Mouse (Mus musculus) CH12.LX (cell line): Measurements from ENCODE around the gene Rhof. TPM values are rescaled to one million over a fixed set of nuclear protein-coding genes. Genes with fewer than 3 reads are reported as not detected.

ENCODE experiments used
- DNase-seq: peaks from one replicate; pipeline ENCODE4 v3.0.0-alpha.2; 2013; ENCODE audit errors: extremely low read depth
- H3K27ac ChIP-seq: 2 replicates; pipeline ENCODE4 v1.5.1; 2012; ENCODE audit warnings: low read depth, mild to moderate bottlenecking, control low read depth, moderate library complexity; ENCODE audit not compliant: insufficient read depth
- H3K27me3 ChIP-seq: replicated peaks from 2 replicates; pipeline ENCODE3; 2012; ENCODE audit warnings: inconsistent platforms
- H3K36me3 ChIP-seq, 2 experiments: replicated peaks in 1 of 2; 2 replicates each; pipeline versions ENCODE3 to v1.6.1; 2012; ENCODE audit warnings: inconsistent platforms in 1 of 2, low read length in 1 of 2, mild to moderate bottlenecking in 1 of 2, mixed read lengths in 1 of 2, moderate library complexity in 1 of 2; ENCODE audit not compliant: control insufficient read depth in 1 of 2, insufficient read depth in 1 of 2
- H3K4me1 ChIP-seq, 2 experiments: 2 replicates each; pipeline ENCODE4 v1.6.1; 2012; ENCODE audit warnings: inconsistent platforms in 1 of 2, moderate library complexity in 1 of 2; ENCODE audit not compliant: insufficient read depth in 2 of 2, control insufficient read depth in 1 of 2
- H3K4me2 ChIP-seq: 2 replicates; pipeline ENCODE4 v1.6.1; 2012; ENCODE audit warnings: low read depth, mild to moderate bottlenecking, control low read depth; ENCODE audit not compliant: poor library complexity, insufficient read depth, severe bottlenecking
- H3K4me3 ChIP-seq, 3 experiments: fragments of 150-350 bp in 1 of 3; sonication (generic) in 1 of 3; replicated peaks in 1 of 3; 2 replicates each; pipeline versions ENCODE3 to v1.5.1; 2011 to 2012; ENCODE audit warnings: low read depth in 2 of 3, low read length in 2 of 3, mild to moderate bottlenecking in 2 of 3, moderate library complexity in 2 of 3, control low read depth in 1 of 3, improper control_type of control experiment in 1 of 3, inconsistent platforms in 1 of 3, mixed read lengths in 1 of 3; ENCODE audit not compliant: poor library complexity in 1 of 3
- H3K79me2 ChIP-seq: replicated peaks from 2 replicates; pipeline ENCODE4 v1.6.1; 2012; ENCODE audit warnings: mild to moderate bottlenecking, moderate library complexity; ENCODE audit not compliant: control insufficient read depth, poor library complexity, insufficient read depth, severe bottlenecking; ENCODE audit errors: extremely low read depth
- H3K9ac ChIP-seq: 2 replicates; pipeline ENCODE4 v1.6.1; 2012; ENCODE audit warnings: low read depth, mild to moderate bottlenecking, control low read depth, moderate library complexity; ENCODE audit not compliant: insufficient read depth
- H3K9me3 ChIP-seq: replicated peaks from 2 replicates; pipeline ENCODE3; 2012; ENCODE audit warnings: low read length, inconsistent platforms, mixed read lengths
- BHLHE40 ChIP-seq: IDR thresholded peaks from 2 replicates; pipeline ENCODE4 v1.6.1; 2011; ENCODE audit warnings: mild to moderate bottlenecking, low read depth, low read length, improper control_type of control experiment
- CHD1 ChIP-seq: IDR thresholded peaks from 2 replicates; pipeline ENCODE4 v1.6.1; 2012; ENCODE audit warnings: low read depth, low read length, improper control_type of control experiment, inconsistent platforms
- CHD2 ChIP-seq: IDR thresholded peaks from 2 replicates; pipeline ENCODE4 v1.6.1; 2011; ENCODE audit warnings: low read length, improper control_type of control experiment
- CTCF ChIP-seq, 2 experiments: IDR thresholded peaks in 1 of 2; conservative IDR thresholded peaks in 1 of 2; 2 replicates each; pipeline ENCODE4 v1.5.1; 2011 to 2012; ENCODE audit warnings: low read depth in 2 of 2, low read length in 2 of 2, improper control_type of control experiment in 1 of 2, inconsistent platforms in 1 of 2, mild to moderate bottlenecking in 1 of 2, moderate library complexity in 1 of 2
- E2F4 ChIP-seq: IDR thresholded peaks from 2 replicates; pipeline ENCODE4 v1.6.1; 2011; ENCODE audit warnings: low read depth, low read length, improper control_type of control experiment; ENCODE audit not compliant: insufficient replicate concordance
- ELF1 ChIP-seq: IDR thresholded peaks from 2 replicates; pipeline ENCODE4 v1.6.1; 2014; ENCODE audit warnings: low read depth, mild to moderate bottlenecking, inconsistent platforms, low read length, improper control_type of control experiment
- EP300 ChIP-seq: IDR thresholded peaks from 2 replicates; pipeline ENCODE4 v1.6.1; 2011; ENCODE audit warnings: low read length, improper control_type of control experiment
- ETS1 ChIP-seq: conservative IDR thresholded peaks from 2 replicates; pipeline ENCODE4 v1.6.1; 2012; ENCODE audit warnings: low read depth, mild to moderate bottlenecking, inconsistent platforms, low read length, improper control_type of control experiment, moderate library complexity
- GABPA ChIP-seq: IDR thresholded peaks from 2 replicates; pipeline ENCODE4 v1.6.1; 2012; ENCODE audit warnings: low read depth, low read length, improper control_type of control experiment, inconsistent platforms; ENCODE audit not compliant: insufficient replicate concordance
- HCFC1 ChIP-seq: IDR thresholded peaks from 2 replicates; pipeline ENCODE4 v1.6.1; 2012; ENCODE audit warnings: low read depth, mild to moderate bottlenecking, inconsistent platforms, low read length, improper control_type of control experiment
- IRF4 ChIP-seq: IDR thresholded peaks from 2 replicates; pipeline ENCODE4 v1.6.1; 2014; ENCODE audit warnings: low read depth, mild to moderate bottlenecking, inconsistent platforms, low read length, improper control_type of control experiment
- JUN ChIP-seq: IDR thresholded peaks from 2 replicates; pipeline ENCODE4 v1.6.1; 2011; ENCODE audit warnings: low read depth, mild to moderate bottlenecking, low read length, improper control_type of control experiment, moderate library complexity; ENCODE audit not compliant: insufficient read depth
- JUND ChIP-seq: conservative IDR thresholded peaks from 2 replicates; pipeline ENCODE4 v1.6.1; 2011; ENCODE audit warnings: low read depth, low read length, improper control_type of control experiment
- KAT2A ChIP-seq: IDR thresholded peaks from 2 replicates; pipeline ENCODE4 v1.6.1; 2012; ENCODE audit warnings: low read length, improper control_type of control experiment, inconsistent platforms; ENCODE audit not compliant: insufficient replicate concordance
- MAFK ChIP-seq: IDR thresholded peaks from 2 replicates; pipeline ENCODE4 v1.6.1; 2011; ENCODE audit warnings: low read length, improper control_type of control experiment; ENCODE audit not compliant: insufficient replicate concordance
- MAX ChIP-seq: IDR thresholded peaks from 2 replicates; pipeline ENCODE4 v1.6.1; 2011; ENCODE audit warnings: low read length, improper control_type of control experiment
- MAZ ChIP-seq: IDR thresholded peaks from 2 replicates; pipeline ENCODE4 v1.6.1; 2012; ENCODE audit warnings: low read depth, mild to moderate bottlenecking, inconsistent platforms, low read length, improper control_type of control experiment, moderate library complexity
- MEF2A ChIP-seq: IDR thresholded peaks from 2 replicates; pipeline ENCODE4 v1.6.1; 2014; ENCODE audit warnings: low read depth, mild to moderate bottlenecking, inconsistent platforms, low read length, improper control_type of control experiment, borderline replicate concordance
- MXI1 ChIP-seq: IDR thresholded peaks from 2 replicates; pipeline ENCODE4 v1.6.1; 2011; ENCODE audit warnings: mild to moderate bottlenecking, low read depth, low read length, improper control_type of control experiment
- MYC ChIP-seq: IDR thresholded peaks from 2 replicates; pipeline ENCODE4 v1.6.1; 2011; ENCODE audit warnings: low read depth, mild to moderate bottlenecking, improper control_type of control experiment, low read length
- NELFE ChIP-seq: IDR thresholded peaks from 2 replicates; pipeline ENCODE4 v1.6.1; 2011; ENCODE audit warnings: low read depth, low read length, improper control_type of control experiment
- NRF1 ChIP-seq: IDR thresholded peaks from 2 replicates; pipeline ENCODE4 v1.6.1; 2014; ENCODE audit warnings: low read depth, mild to moderate bottlenecking, inconsistent platforms, low read length, improper control_type of control experiment, moderate library complexity
- PAX5 ChIP-seq: IDR thresholded peaks from 2 replicates; pipeline ENCODE4 v1.6.1; 2012; ENCODE audit warnings: low read length, inconsistent platforms, mixed read lengths
- POLR2A ChIP-seq: IDR thresholded peaks from 2 replicates; pipeline ENCODE4 v1.6.1; 2011; ENCODE audit warnings: low read depth, mild to moderate bottlenecking, improper control_type of control experiment, low read length
- POLR2AphosphoS2 ChIP-seq: IDR thresholded peaks from 2 replicates; pipeline ENCODE4 v1.6.1; 2011; ENCODE audit warnings: low read depth, low read length, improper control_type of control experiment
- RAD21 ChIP-seq: IDR thresholded peaks from 2 replicates; pipeline ENCODE4 v1.6.1; 2011; ENCODE audit warnings: low read depth, mild to moderate bottlenecking, low read length, improper control_type of control experiment, moderate library complexity
- RCOR1 ChIP-seq: conservative IDR thresholded peaks from 2 replicates; pipeline ENCODE4 v1.6.1; 2012; ENCODE audit warnings: low read depth, mild to moderate bottlenecking, inconsistent platforms, low read length, improper control_type of control experiment
- SMC3 ChIP-seq: IDR thresholded peaks from 2 replicates; pipeline ENCODE4 v1.6.1; 2011; ENCODE audit warnings: low read depth, low read length, improper control_type of control experiment
- TBP ChIP-seq: conservative IDR thresholded peaks from 2 replicates; pipeline ENCODE4 v1.6.1; 2011; ENCODE audit warnings: low read depth, low read length, improper control_type of control experiment
- TCF12 ChIP-seq: IDR thresholded peaks from 2 replicates; pipeline ENCODE4 v1.6.1; 2014; ENCODE audit warnings: low read depth, mild to moderate bottlenecking, inconsistent platforms, low read length, improper control_type of control experiment
- UBTF ChIP-seq: IDR thresholded peaks from 2 replicates; pipeline ENCODE4 v1.6.1; 2012; ENCODE audit warnings: low read depth, mild to moderate bottlenecking, inconsistent platforms, low read length, improper control_type of control experiment, moderate library complexity
- USF1 ChIP-seq: IDR thresholded peaks from 2 replicates; pipeline ENCODE4 v1.6.1; 2014; ENCODE audit warnings: low read depth, mild to moderate bottlenecking, inconsistent platforms, low read length, improper control_type of control experiment
- USF2 ChIP-seq: conservative IDR thresholded peaks from 2 replicates; pipeline ENCODE4 v1.6.1; 2011; ENCODE audit warnings: low read depth, low read length, improper control_type of control experiment
- ZC3H11A ChIP-seq: IDR thresholded peaks from 2 replicates; pipeline ENCODE4 v1.6.1; 2012; ENCODE audit warnings: low read depth, mild to moderate bottlenecking, inconsistent platforms, low read length, improper control_type of control experiment
- ZKSCAN1 ChIP-seq: IDR thresholded peaks from 2 replicates; pipeline ENCODE4 v1.6.1; 2012; ENCODE audit warnings: low read depth, inconsistent platforms, low read length, improper control_type of control experiment, borderline replicate concordance
- ZMIZ1 ChIP-seq: IDR thresholded peaks from 2 replicates; pipeline ENCODE4 v1.6.1; 2012; ENCODE audit warnings: low read depth, mild to moderate bottlenecking, inconsistent platforms, low read length, improper control_type of control experiment
- ZNF384 ChIP-seq: IDR thresholded peaks from 2 replicates; pipeline ENCODE4 v1.6.1; 2012; ENCODE audit warnings: low read depth, low read length, improper control_type of control experiment, inconsistent platforms
- dilution Hi-C: fragments of 300-500 bp; cut with MboI; formaldehyde crosslinking; loops from 2 replicates; pipeline ENCODE4 v1.14.3; 2020; ENCODE audit warnings: low sequenced_read_pairs; ENCODE audit not compliant: extremely low pct_unique_long_range_greater_than_20kb, extremely low pct_ligation_motif_present
- in situ Hi-C: fragments of 300-500 bp; cut with MboI; formaldehyde crosslinking; loops from 3 replicates; pipeline ENCODE4 v1.14.3; 2019; ENCODE audit warnings: low sequenced_read_pairs, low pct_ligation_motif_present, low pct_unique_long_range_greater_than_20kb, mixed read lengths
- polyA plus RNA-seq: library from polyadenylated mRNA; unstranded; fragments of >175 nt; gene quantifications from 2 replicates; pipeline ENCODE4 v1.2.1, GENCODE M21; 2012; ENCODE audit warnings: low read depth; ENCODE audit not compliant: insufficient read length
- total RNA-seq, 2 experiments: library from RNA; depleted of rRNA; stranded (reverse); fragments of 300-350 nt in 1 of 2; fragments of >200 nt in 1 of 2; gene quantifications; 2 replicates each; pipeline ENCODE4 v1.2.3; 2012 to 2014

Rhof gene
- 46.5 and 56.9 TPM in 2 replicates for total RNA-seq (2012; rRNA removed)
- total RNA-seq (2014; rRNA removed): 32.6 and 33.6 TPM in 2 replicates
- 38.2 and 45.4 TPM in 2 replicates for polyA plus RNA-seq

DNA sequence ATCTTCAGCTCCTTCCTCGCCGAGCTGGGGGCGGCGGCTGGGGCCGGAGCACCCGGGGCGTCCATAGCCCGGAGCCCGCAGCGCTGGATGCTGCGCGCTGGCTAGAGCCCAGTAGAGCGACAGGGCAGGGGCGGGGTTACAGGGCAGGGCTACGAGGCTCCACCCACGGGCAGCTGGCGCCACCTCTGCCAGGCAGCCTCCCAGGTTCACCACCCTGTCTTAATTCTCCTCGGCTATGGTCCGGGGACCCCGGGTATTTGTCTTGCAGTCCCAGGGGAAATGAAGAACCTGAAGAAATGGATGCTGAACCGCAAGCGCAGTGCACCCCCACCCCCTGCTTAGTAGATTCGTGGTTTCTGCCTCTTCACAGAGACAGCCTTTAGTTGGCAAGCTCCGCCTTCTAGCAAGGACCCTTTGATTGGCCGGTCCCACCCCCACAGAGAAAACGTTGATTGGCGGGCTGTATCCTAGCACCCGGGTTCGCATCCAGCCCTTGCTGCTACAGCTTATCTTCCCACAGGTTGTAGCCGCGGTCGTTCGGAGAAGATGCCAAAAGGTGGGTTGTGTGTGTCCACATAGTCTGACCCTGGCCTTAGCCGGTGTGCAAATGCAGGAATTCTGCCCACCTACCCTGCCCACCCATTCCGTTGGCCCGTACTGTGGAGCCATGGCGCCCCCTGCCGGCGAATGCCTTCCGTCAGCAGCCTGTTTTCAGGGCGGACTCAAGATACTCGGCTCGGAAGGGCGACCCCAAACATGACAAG, at the start of gene Rhof:
TSS of gene Rhof (minus strand) at position 385 of the 764 bp plus-strand sequence.
- peaks cover 10 to 84% of the 10 kb centered on the region in 2 experiments for H3K4me1 ChIP-seq
- dilution Hi-C loops: no loop called here
- peak; percentile 55 for TF ChIP-seq NRF1
- no peak for TF ChIP-seq MAFK
- TF ChIP-seq CTCF (conservative IDR thresholded peaks at IDR 0.05 in 1 of 2, IDR thresholded peaks at IDR 0.05 in 1 of 2; ENCODE audit: low read depth in 2 of 2, low read length in 2 of 2): peak; percentile 70 to 97
- no peak for TF ChIP-seq ZNF384
- TF ChIP-seq ELF1: peak; percentile 39; the same call in 1 of the 2 replicates
- TF ChIP-seq BHLHE40: peak; percentile 29; the same call in 1 of the 2 replicates
- TF ChIP-seq POLR2AphosphoS2: peak; percentile 72
- TF ChIP-seq POLR2A: peak; percentile 76
- TF ChIP-seq EP300: no peak
- TF ChIP-seq HCFC1: peak; percentile 28; the same call in 1 of the 2 replicates
- TF ChIP-seq JUND: no peak
- no peak for TF ChIP-seq USF1
- peak; percentile 85 for TF ChIP-seq ZKSCAN1
- TF ChIP-seq ZMIZ1: peak; percentile 31; the same call in 1 of the 2 replicates
- peak; percentile 55; the same call in 1 of the 2 replicates for TF ChIP-seq ETS1
- TF ChIP-seq RCOR1: 0 out of 2 replicates have a peak, but pooled peaks have one; percentile 21
- no peak for TF ChIP-seq MAX
- peak; percentile 90 for TF ChIP-seq RAD21
- TF ChIP-seq TCF12: peak; percentile 65; the same call in 1 of the 2 replicates
- no peak for TF ChIP-seq GABPA
- TF ChIP-seq CHD1: no peak
- TF ChIP-seq USF2: no peak
- no peak for TF ChIP-seq JUN
- peak; percentile 33 for TF ChIP-seq MEF2A
- no peak for TF ChIP-seq TBP
- TF ChIP-seq E2F4: no peak
- peak; percentile 77 for TF ChIP-seq ZC3H11A
- peak; percentile 38; the same call in 1 of the 2 replicates for TF ChIP-seq MXI1
- peak; percentile 17; the same call in 1 of the 2 replicates for TF ChIP-seq IRF4
- peak; percentile 95 for TF ChIP-seq SMC3
- TF ChIP-seq CHD2: peak; percentile 64; the same call in 1 of the 2 replicates
- 0 out of 2 replicates have a peak, but pooled peaks have one; percentile 24 for TF ChIP-seq UBTF
- TF ChIP-seq KAT2A: 0 out of 2 replicates have a peak, but pooled peaks have one; percentile 43
- TF ChIP-seq MAZ: peak; percentile 87
- peak; percentile 53; the same call in 1 of the 2 replicates for TF ChIP-seq NELFE
- TF ChIP-seq PAX5: no peak
- no peak; the same call in 1 of the 2 replicates for TF ChIP-seq MYC

More for the DNA sequence above, at the start of gene Rhof:
- no peaks in the 10 kb centered on the region for H3K27me3 ChIP-seq
- peak; percentile 98 for DNase-seq
- H3K27ac ChIP-seq: peak within 1 kb of the TSS; percentile 45
- peak within 1 kb of the TSS; percentile 87 for H3K4me2 ChIP-seq
- peak within 1 kb of the TSS; percentile 72 for H3K9ac ChIP-seq
- in situ Hi-C loops: loop anchor here (5.0 kb wide), 1 partner anchor 70 kb away; no protein-coding TSS in a partner anchor
- H3K36me3 ChIP-seq: peaks cover 25 to 53% of the 10 kb centered on the region in 2 experiments
- H3K79me2 ChIP-seq: peaks cover 44% of the 10 kb centered on the region
- H3K9me3 ChIP-seq: no peaks in the 10 kb centered on the region
- H3K4me3 ChIP-seq: peak within 1 kb of the TSS; percentile 72 to 98 (median 79)
